Mouse (Mus musculus): ENCODE results near the gene Zbtb20. TPM values are rescaled to one million over a fixed set of nuclear protein-coding genes. Genes with fewer than 3 reads are reported as not detected.

The Zbtb20 gene
- total RNA-seq, 4 experiments from 2014 or later: 72.5 to 88.1 (median 73.5) TPM

DNA sequence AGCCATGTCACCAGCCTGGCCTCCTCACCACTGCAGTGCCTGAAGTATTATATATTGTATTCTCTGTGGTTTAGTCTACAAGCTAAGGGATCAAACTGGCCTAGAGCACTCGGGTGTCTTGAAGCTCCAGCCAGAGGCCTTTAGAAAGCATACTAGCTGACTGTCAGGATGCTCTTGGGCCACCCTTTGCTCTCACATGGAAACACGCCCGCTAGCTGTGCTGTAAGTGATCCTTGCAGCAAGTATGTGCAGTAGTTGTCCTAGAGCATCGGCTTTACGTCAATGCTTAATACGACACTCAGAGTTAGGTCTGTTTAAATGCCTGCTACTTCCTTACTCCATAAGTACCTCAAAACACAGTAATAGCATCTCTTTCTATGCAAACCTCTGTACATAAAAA is 604.9 kb downstream of the Zbtb20 start:
- no peak for DNase-seq (ENCODE audit: low spot score in 2 of 2)

DNA sequence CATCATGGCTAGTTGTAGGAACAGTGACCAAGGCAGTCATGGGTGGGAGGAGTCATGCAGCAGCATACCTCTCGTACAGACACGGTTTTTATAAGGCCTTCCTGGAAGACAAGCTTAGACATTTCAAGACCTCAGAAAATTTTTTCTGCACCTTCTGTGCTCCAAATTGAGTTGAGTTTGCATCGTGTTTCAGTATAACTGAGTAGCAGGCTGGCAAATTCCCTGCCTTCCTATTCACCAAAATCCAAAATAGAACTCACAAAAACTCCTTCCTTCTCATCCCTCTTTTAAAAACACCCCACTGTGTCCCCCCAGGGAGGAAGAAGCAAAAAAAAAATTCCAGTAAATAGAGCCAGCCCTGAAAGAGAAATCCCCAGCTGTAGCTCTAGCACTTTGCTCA is 606.4 kb downstream of the Zbtb20 start:
- DNase-seq (ENCODE audit: low spot score in 2 of 2): no peak

DNA sequence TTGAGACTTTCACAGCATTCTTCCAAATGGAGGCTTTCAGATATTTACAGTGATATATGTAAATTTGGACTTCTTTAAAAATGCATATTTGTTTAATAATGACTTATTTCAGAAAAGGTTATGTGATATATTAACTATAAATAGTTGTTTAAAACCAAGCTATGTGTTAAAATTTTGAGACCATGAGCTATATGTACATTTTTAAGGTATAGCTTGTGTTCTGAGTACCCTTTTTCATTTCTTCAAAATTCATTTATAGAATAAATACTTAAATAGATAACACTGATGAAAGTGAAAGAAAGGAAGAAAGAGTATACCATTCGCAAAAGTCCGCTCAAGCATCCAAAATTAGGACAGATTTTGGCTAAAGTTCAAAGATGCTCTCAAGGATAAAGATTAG is 607.1 kb downstream of the Zbtb20 start:
- DNase-seq (ENCODE audit: low spot score in 2 of 2): no peak

DNA sequence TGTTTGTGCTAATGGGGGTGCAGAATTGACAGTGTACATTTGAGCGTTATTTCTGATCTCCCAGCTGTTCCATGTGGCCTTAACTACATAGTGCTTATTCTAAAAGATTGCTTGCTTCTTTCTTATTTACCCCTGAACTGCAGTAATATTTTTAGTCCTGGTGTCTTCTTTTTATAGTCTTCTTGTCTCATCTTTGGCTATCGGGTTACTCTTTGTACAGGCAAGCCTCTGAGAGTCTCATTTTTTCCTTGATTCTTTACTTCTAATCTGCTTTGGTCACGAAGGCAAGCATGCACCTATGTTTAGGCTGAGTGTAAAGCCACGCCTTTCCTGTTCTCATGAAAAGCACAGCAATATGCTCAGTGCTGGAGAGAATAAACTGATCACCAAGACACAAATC is 608.7 kb downstream of the Zbtb20 start:
- no peak for DNase-seq (ENCODE audit: low spot score in 2 of 2)

DNA sequence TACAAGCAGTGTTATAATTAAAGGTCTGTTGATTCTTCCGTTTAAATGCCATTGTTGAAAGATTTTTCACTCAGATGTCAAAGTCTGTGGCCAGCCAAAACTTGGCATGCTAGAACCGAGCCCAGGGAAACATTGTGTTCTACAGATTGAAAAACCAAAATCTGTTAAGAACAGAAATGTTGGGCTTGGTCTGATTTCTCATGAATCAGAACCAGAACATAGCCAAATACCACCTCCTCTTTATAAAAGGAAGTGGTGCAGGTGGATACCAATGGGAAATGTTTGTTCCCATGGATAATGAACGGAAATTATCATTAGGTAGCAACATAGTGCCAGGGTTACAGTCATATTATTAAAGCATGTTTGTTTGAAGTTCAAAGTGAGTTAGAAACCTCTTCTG is 613.7 kb downstream of the Zbtb20 start:
- DNase-seq (ENCODE audit: low spot score in 2 of 2): no peak

DNA sequence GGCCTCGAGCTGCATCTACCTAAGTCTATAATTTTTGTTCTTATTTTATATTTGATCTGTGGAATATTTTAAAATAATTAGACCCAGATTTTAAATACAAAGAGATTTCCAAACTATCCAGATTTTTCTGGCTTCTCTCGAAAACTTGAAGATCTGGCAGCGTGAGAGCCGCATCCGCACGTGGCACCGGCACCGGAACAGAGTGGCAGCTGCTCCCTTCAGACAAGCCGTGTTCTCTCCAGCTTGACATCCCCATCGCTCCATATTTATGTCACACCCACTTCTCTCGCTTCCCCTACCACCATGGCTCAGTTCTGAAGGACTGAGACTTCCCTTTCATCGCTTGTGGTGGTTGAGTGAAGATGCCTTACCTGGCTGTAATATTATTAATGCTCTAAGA is 614.3 kb downstream of the Zbtb20 start:
- no peak for DNase-seq (ENCODE audit: low spot score in 2 of 2)

DNA sequence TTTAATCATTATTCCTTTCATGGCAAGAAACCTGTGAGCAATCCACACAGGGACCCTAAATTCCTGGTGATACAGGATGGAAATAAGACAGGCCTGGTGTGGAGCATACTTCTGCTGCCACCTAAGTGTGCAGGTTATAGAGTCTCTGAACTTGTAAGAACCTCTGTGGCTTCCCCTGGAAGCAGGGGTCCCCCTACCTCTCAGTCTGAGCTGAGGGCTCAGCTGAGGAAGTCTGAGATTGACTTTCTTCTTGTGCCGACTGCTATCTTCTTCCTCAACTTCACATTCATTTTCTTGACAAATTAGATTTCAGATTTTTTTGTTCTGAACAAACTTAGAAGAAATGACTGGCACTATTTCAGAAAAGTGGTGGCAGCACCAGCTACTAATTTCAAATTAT is 617.2 kb downstream of the Zbtb20 start:
- no peak for DNase-seq (ENCODE audit: low spot score in 2 of 2)

DNA sequence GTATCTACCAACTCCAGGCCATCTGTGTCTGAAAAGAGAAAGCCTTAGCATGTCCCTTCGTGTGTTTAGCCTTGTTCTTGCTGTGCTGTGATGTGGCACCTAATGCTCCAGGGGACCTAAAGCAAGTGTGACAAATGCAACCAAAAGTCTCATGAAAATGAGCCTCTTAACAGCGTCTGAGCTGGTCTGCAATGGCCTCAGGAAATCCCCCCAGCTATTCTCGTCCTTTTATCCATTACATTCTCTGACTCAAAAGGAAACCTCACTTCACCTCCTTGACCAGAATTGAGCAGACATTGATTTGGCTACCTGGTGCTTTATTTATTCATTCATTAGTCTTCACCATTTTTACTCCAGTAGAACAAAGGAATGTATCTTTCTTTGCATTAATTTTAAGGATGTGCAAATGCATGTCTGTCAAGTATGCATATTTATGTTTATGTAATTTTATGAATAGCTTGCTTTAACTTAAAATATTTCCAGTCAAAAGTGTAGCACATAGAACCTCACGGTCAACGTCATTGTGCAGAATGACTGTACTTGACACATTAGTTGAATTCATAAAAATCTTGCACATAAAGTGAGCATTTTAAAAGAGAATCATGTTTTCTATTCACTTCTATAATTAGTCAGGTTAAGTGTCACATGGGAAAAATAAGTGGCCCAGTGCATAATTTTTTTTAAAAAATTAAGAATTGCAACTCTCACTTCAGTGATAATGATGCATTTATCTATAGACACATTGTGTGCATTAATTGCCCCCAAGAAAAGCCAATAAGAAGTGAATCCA is 618.1 kb downstream of the Zbtb20 start:
- no peak for DNase-seq (ENCODE audit: low spot score in 2 of 2)

DNA sequence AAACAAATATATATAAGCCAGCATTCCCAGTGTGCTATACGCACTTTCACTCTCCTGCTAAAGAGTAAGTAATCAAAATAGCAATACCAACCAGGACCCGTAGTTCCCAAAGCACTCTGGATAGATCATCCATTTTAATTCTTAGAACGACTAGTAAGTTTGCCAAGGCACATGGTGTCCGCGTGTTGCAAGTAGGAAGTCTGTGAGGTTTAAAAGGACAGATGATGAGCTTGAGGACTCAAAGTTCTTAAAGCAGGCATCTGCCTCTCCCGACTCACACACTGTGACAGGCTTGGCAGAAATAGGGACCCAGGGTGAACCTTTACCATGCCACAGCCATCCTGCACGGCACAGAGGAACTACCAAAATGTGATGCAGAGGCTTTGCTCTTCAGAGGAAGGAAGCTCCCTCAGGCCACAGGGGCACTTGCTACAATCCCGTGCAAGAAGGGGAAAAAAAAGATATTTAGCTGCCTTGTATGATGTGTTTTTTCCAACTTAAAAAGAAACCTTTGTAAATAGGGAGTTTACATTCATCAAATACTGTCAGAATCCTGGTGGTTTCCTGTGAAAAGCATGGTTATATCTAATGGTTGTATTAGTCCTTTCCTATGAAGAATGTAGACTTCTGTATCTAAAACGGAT is 619.6 kb downstream of the Zbtb20 start:
- no peak for DNase-seq (ENCODE audit: low spot score in 2 of 2)

DNA sequence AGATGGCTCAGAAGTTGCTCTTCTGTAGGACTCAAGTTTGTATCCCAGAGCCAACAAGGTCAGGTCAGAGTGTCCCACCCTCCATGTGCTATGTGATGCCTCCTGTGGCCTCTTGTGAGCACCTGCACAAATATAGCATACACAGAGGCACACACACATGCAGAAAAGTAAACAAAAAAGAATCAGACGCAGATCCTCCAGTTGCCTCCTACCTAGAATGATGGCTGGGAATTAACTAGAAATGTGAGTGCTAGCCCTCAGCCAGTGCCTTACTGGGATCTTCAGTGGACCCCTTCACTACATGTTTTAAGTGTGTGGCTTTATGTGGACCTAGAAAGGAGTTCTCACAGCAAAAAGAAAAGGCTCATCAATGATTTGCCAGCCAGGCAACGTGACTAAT is 621.4 kb downstream of the Zbtb20 start:
- DNase-seq (ENCODE audit: low spot score in 2 of 2): no peak

DNA sequence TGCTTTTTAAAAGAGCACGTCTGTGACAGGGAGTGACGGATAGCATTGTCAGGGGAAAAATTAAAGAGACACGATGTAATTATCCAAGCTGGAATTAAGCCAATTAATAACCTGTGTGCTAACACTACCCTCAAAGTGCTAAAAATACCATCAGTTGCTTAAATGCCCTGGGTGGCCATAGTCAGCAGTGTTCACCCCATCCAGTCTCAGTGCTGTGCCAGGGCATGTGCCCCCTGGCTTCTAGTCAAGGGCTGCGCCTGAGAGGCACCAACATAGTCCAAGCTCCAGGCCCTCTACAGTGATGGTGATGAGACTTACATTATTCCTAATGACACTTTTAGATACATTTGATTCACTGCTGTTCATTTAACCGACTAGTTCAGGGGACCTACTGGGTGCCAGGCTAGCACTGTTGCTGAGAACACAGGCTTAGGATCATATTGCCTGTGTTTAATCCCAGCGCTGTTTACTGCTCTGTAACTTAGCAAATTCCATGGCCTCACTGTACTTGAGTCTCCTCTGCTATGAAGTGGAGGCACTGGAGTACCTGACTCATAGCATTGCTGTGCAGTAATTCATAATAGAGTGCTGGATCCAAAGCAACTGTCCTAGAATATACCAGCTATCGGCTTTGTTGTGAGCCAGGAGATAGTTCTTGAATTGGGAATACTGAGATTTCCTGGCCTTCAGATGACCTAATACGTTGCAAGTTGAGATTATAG is 624.6 kb downstream of the Zbtb20 start:
- DNase-seq (ENCODE audit: low spot score in 2 of 2): no peak

DNA sequence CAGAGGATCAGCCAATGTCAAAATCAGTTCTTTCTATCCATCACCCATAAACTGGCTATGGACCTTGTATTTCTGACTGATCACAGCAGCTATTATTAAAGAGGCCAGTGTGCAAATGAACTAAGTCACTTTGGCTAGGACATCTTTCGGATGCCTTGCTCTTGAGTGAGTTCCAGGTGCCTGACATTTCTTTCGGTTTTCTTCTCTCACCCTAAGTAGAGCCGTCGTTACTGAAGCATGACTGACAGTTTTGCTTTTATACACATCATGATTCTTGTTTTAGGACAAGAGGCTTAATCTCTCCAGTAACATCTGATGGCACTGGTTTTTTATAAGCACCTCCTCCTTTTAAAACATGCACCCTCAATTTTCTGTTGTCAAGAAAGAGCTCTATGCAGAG is 625.6 kb downstream of the Zbtb20 start:
- DNase-seq (ENCODE audit: low spot score in 2 of 2): no peak

DNA sequence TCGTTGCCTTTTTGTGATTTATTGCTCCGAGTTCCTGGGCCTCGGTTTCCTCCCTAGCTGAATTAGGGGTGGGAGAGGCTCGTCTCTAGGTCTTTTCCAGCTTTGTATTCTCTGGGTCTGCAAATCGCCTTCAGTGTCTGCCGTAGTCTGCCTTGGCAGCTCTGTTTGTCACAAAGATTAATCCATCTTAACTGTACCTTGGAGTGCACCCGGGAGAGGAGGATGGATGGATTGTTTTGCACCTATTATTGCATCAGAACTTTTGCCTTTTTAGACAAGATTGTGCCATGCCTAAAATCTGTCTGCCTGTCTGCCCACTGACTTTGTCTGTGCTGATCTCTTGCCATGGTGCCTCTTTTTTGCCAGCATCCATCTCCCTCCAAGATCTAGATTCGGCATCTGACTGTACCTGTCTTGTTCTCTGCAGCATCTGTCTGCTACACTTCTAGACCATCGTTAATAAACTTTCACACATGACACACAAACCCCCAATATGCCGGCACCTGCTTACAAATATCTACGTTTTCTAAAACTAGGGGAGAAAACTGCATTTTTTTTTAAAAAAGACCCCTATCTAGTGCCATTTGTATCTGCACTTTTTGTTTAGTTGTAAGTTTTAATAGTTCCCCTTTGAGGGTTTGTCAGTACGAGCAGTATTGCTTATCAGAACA is 626.8 kb downstream of the Zbtb20 start:
- DNase-seq (ENCODE audit: low spot score in 2 of 2): no peak

DNA sequence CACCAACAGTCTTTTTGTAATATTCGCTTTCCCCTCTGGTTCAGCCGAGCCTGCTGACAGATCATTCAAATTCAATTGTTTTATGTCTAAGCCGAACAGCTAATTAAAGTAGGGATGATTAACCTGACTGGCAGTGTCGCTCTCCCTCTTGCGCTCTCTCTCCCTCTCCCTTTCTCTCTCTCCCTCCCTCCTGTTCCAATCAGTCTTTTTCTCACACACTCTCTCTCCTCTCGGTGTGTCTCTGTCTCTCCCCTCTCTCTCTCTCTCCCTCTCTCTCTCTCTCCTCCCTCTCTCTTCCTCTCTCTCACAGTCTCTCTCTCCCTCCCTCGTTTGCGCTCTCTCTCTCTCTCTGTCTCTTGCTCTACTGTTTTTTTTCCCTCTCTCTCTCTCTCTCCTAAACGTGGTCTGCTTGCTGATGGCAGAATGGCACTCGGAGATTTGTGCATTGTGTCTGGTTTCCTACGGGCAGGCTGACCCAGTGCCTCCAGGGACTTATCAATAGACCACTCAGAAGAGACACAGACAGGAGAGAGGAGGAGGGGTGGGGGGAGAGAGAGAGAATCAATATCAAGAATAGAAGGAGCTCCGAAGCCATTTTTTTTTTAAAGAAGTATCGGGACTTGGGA is 627.4 kb downstream of the Zbtb20 start:
- no peak for DNase-seq (ENCODE audit: low spot score in 2 of 2)

DNA sequence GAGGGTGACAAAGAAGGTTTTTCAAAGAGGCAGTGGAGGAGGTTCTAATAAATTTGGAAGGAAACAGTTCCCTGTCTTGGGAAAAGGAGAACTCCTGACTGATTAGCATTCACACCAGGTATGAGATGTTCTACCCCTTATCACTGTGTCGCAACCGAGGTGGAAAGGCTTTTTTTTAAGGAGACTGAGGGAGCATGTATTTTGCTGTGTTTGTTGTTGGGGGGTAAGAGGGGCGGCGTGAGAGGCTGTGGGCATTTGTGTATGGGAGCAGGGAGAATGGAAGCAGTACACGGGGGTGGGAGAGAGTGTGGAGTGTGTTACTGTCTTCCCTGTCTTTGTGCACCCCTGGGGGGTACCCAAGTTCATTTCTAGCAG is 627.9 kb downstream of the Zbtb20 start:
- DNase-seq (ENCODE audit: low spot score in 2 of 2): no peak

DNA sequence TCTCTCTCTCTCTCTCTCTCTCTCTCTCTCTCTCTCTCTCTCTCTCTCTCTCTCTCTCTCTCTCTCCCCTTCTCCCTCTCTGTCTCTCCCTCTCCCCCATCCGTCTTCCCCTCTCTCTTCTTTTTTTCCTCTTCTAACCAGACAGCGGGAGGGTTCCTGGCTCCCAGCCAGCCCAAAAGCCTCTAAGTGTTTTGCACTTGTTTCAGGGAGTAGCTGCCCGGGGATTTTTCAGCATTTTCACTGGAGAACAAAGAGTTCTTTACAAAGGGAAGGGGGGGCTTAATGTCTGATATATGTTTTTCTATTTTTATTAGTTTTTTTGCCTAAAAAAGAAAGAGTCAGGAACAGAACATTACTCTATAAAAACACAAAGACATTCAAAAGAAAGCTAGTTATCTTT is 628.5 kb downstream of the Zbtb20 start:
- peak in 1 of 2 experiments; percentile 41 for DNase-seq (ENCODE audit: low spot score in 2 of 2)

DNA sequence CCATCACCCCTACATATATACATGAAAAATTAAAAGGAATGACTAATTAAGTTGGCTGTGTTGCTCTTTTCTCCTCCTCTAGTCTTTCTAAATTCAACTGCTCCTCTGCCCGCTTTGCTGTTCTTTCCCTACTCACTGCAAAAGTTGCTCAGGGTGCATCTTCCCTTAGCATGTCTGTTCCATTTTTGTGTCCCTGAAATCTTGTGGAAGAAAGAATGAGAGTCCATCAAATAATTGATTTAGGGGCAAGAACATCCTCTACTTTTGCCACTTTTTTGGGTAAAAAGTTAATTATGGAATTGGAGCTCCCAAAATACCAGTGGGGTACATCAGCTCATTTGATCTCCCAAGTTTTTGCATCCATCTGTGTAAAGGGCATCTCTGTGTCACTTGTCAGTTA is 628.9 kb downstream of the Zbtb20 start:
- no peak for DNase-seq (ENCODE audit: low spot score in 2 of 2)

DNA sequence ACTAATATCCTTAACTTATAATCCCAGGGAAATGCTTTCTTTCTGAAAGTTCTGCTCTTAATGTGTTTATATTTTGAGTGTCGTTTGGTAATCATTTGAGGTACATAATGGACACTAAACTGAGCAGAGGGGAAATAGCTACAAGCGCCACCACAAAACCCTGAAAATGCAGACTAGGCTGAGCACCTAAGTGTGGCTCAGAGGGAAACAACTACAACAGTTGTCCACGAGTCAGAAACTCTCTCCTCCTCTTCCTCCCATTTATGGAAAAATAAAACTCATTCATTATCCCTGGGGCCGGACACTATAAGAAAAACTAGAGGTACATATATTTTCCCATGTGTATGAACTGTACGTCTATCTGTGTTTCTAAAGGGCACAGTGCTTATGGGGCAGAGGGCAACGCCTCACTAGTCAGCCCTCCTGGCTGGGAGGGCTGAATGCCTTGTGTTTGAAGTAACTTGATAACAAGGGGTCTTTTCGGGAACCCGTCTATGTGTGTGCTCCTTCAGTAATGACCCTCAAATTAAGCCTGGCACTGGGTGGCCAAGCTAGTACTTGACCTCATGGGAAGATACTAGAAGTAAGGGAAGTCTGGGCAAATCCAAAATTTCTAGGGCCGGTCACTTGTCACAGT is 629.8 kb downstream of the Zbtb20 start:
- DNase-seq (ENCODE audit: low spot score in 2 of 2): no peak

DNA sequence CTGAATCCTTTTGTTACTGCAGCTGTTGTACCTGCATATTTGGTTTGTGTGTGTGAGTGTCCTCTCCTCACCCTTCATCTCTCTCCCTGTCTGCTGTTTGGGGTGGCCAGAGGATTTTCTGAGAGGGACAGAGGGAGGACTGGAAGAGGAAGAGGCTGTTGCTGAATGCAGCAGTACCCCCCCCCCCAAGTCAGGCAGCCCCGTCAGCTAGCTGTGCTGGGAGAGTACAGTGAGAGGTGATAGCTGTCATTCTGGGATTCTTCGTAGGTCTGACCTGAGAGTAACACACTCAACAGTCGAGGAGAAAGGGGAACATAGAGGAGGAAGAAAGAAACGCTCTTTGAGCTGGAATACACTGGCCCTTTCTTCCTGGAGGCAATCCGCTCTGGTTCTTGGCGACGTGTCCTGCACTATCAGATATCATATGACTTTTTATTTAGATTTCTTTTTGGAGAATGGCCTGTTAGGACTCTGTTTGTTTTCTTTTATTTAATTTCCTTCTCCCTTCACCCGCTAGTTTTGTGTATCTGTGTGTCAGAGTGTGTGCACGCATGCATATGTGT is 630.6 kb downstream of the Zbtb20 start:
- DNase-seq (ENCODE audit: low spot score in 2 of 2): no peak

DNA sequence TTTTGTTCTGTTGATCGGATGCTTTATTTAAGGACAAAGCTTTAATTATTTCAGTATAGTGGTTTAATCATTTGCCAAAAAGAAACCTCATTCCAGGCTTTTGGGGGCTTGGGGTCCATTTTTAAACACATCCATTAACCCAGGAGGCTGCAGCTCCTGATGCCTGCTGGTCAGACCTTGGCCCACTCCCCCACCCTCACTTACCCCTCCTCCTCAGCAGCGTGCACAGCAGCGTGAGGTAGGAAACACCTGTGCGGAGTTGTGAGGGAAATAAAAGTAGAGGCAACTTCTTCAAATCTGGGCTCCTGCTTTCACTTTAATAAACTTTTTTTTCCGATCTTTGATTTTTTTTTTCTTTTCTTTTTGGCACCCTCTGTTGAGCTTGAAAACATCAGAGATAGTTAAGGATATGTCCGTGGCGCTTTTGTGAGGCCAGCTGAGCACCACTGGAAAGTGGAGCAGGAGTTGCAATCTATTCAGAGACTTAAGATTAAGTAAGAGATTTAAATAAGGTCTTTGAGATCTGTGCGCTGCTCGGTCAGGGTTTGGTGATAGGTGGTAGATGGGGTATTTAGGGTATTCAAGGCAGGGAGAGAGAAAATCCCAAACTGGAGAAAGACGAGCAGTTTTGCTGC is 631.2 kb downstream of the Zbtb20 start:
- DNase-seq (ENCODE audit: low spot score in 2 of 2): no peak
